ENCODE assay signal across 8 mouse cellular contexts in the genomic region with DNA sequence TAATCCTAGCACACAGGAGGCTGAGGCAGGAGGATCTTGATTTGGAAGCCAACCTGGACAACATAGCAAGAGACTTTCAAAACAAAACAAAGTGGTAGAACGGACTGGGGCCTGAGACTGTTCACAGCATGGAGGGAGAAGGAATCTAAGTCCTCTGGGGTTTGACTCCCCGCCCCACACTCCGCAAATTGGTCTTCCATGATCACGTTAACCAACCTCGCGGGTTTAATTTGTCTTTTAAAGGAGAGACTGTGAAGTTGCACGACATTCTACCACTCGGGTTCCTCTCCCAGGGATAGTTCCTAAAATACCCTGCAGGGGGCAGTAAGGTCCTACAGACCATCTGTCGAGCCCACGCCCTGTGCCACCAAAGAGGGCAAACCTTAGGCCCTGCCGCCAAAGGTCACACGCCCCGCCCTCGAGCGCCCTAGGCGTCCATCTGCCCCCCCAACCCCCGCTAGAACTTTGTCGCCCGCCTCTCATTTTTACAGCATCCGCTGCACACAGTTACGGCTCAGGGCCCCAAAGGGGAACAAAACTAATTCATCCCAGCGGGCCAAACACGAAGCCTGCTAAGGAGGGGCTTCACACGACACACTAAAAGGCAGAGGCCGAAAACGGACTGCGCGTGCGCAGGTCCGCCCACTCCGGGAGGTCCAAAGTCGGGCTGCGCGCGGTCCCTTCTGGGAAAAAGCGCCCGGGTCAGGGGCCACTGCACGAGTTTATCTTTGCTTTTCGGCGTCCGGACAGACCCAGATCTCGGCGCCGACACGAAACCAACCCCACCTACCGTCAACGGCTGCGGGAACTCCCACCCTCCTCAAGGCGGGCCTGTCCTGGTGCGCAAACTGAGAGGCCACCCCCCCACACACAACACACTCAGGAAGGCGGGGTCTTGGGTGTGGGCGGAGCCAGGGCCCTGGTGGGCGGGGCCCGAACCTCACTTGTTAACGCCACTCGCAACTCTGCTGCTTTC. TPM values are rescaled to one million over a fixed set of nuclear protein-coding genes. Genes with fewer than 3 reads are reported as not detected.
DNase-seq lines count a peak whose midpoint lies in the region; ATAC-seq and TF ChIP-seq lines count a peak whose summit lies in the region.

Gene Nhej1 (minus strand): TSS at position 855 of the 976 bp plus-strand sequence.

- peak within 1 kb of the TSS; percentile 39 for H3K4me2 ChIP-seq in lung, postnatal 0 days (replicated peaks; ENCODE audit: low read depth, low read length)

- peak; percentile 93 for TF ChIP-seq RAD21 in MEL (IDR thresholded peaks at IDR 0.05; ENCODE audit: low read depth, low read length)

- no peaks in the 10 kb centered on the region; the same call in 1 of the 2 replicates for H3K79me2 ChIP-seq in MEL (ENCODE audit: control insufficient read depth, insufficient read depth, low read length, poor library complexity)

- H3K9ac ChIP-seq in MEL (ENCODE audit: control insufficient read depth, low read depth, low read length, poor library complexity, severe bottlenecking) = peak within 1 kb of the TSS; percentile 80
- H3K9ac ChIP-seq in lung, postnatal 0 days (replicated peaks; ENCODE audit: low read depth) = peak within 1 kb of the TSS; percentile 48

- H3K36me3 ChIP-seq in MEL (ENCODE audit: control insufficient read depth in 1 of 2, insufficient read depth in 2 of 2, low read length in 2 of 2) = peaks cover 0 to 5% of the 10 kb centered on the region in 2 experiments; a peak in 2 of 4 replicates
- no peaks in the 10 kb centered on the region for H3K36me3 ChIP-seq in hindbrain, embryonic 10.5 days
- no peaks in the 10 kb centered on the region for H3K36me3 ChIP-seq in lung, postnatal 0 days (ENCODE audit: insufficient read depth, low read length)

- peaks cover 3 to 10% of the 10 kb centered on the region in 2 experiments; a peak in 3 of 4 replicates for H3K4me1 ChIP-seq in MEL (ENCODE audit: control insufficient read depth in 1 of 2, insufficient read depth in 2 of 2, low read length in 2 of 2)
- H3K4me1 ChIP-seq in cerebellum, adult 2 months (ENCODE audit: control insufficient read depth, insufficient read depth, low read length) = no peaks in the 10 kb centered on the region
- peaks cover 17% of the 10 kb centered on the region for H3K4me1 ChIP-seq in hindbrain, embryonic 10.5 days (replicated peaks)
- peaks cover 6% of the 10 kb centered on the region; the same call in 1 of the 2 replicates for H3K4me1 ChIP-seq in lung, postnatal 0 days (ENCODE audit: insufficient read depth, low read depth, low read length)

- 0 out of 4 replicates have a peak, but pooled peaks of 1 of the 2 experiments have one; percentile 28 for TF ChIP-seq EP300 in MEL (IDR thresholded peaks at IDR 0.05; ENCODE audit: low read depth in 1 of 2, low read length in 2 of 2)
- TF ChIP-seq EP300 in lung, postnatal 0 days (IDR thresholded peaks at IDR 0.05) = peak; percentile 21; the same call in 1 of the 2 replicates

- WGBS in cerebellum, adult 2 months = under 1% methylated on average over 56 of the region's 56 CpGs
- 1% methylated on average over 56 of the region's 56 CpGs for WGBS in hindbrain, embryonic 10.5 days
- WGBS in lung, postnatal 0 days = 3% methylated on average over 53 of the region's 56 CpGs

- H3K27me3 ChIP-seq in MEL (ENCODE audit: control insufficient read depth in 1 of 2, insufficient read depth in 2 of 2, low read length in 2 of 2) = no peaks in the 10 kb centered on the region
- H3K27me3 ChIP-seq in cerebellum, adult 2 months (ENCODE audit: control insufficient read depth, insufficient read depth, low read length) = no peaks in the 10 kb centered on the region
- H3K27me3 ChIP-seq in hindbrain, embryonic 10.5 days (ENCODE audit: insufficient read depth, poor library complexity, severe bottlenecking) = no peaks in the 10 kb centered on the region
- no peaks in the 10 kb centered on the region for H3K27me3 ChIP-seq in lung, postnatal 0 days (replicated peaks; ENCODE audit: insufficient read depth, low read length)

- no peaks in the 10 kb centered on the region for H3K9me3 ChIP-seq in MEL (replicated peaks; ENCODE audit: insufficient read depth, low read length)
- no peaks in the 10 kb centered on the region for H3K9me3 ChIP-seq in hindbrain, embryonic 10.5 days
- H3K9me3 ChIP-seq in lung, postnatal 0 days (ENCODE audit: low read length) = no peaks in the 10 kb centered on the region

- TF ChIP-seq CTCF in MEL (IDR thresholded peaks at IDR 0.05 in 2 of 3, conservative IDR thresholded peaks at IDR 0.05 in 1 of 3; ENCODE audit: control insufficient read depth in 1 of 3, insufficient read depth in 1 of 3, low read depth in 2 of 3, low read length in 3 of 3, poor library complexity in 1 of 3, severe bottlenecking in 1 of 3) = peak; percentile 69 to 93 (median 84)
- peak; percentile 82 for TF ChIP-seq CTCF in cerebellum, adult 2 months (IDR thresholded peaks at IDR 0.05; ENCODE audit: borderline replicate concordance, insufficient read depth, low read depth, low read length)
- peak; percentile 88 for TF ChIP-seq CTCF in lung, postnatal 0 days (IDR thresholded peaks at IDR 0.05)

- peak; percentile 98 for DNase-seq in MEL (ENCODE audit: low read depth, low spot score)
- peak; percentile 91 to 93 for DNase-seq in cerebellum, adult 2 months
- DNase-seq in forelimb bud, embryonic 11.5 days (ENCODE audit: low read depth, low spot score) = peak; percentile 97
- DNase-seq in hindbrain, embryonic 10.5 days (ENCODE audit: low spot score) = peak; percentile 96
- DNase-seq in layer of hippocampus, adult 9-11 months = peak; percentile 93
- peak; percentile 98 for DNase-seq in lung, postnatal 0 days (ENCODE audit: low spot score)
- DNase-seq in ovary, postnatal 14 days (ENCODE audit: low spot score) = peak; percentile 91
- peak; percentile 97 for DNase-seq in thymus, postnatal 14 days

- H3K4me3 ChIP-seq in MEL (ENCODE audit: control insufficient read depth in 1 of 2, insufficient read depth in 1 of 2, low read depth in 2 of 2, low read length in 2 of 2) = peak within 1 kb of the TSS; percentile 68 to 80
- peak within 1 kb of the TSS; percentile 98 for H3K4me3 ChIP-seq in cerebellum, adult 2 months (replicated peaks; ENCODE audit: insufficient read depth, low read depth, low read length)
- H3K4me3 ChIP-seq in hindbrain, embryonic 10.5 days = peak within 1 kb of the TSS; percentile 66
- H3K4me3 ChIP-seq in lung, postnatal 0 days (ENCODE audit: low read depth, low read length) = peak within 1 kb of the TSS; percentile 49

- TF ChIP-seq POLR2A in MEL (IDR thresholded peaks at IDR 0.05; ENCODE audit: control insufficient read depth in 1 of 2, insufficient read depth in 1 of 2, low read depth in 1 of 2, low read length in 2 of 2, poor library complexity in 1 of 2) = peak; percentile 44 to 82; a peak in 1 of 4 replicates
- TF ChIP-seq POLR2A in cerebellum, adult 2 months (IDR thresholded peaks at IDR 0.05; ENCODE audit: borderline replicate concordance, insufficient read depth, low read length) = peak; percentile 73; the same call in 1 of the 2 replicates

- H3K27ac ChIP-seq in MEL (ENCODE audit: control insufficient read depth, low read depth, low read length) = peak within 1 kb of the TSS; percentile 96
- H3K27ac ChIP-seq in cerebellum, adult 2 months (ENCODE audit: insufficient read depth, low read length) = peak within 1 kb of the TSS; percentile 98
- H3K27ac ChIP-seq in hindbrain, embryonic 10.5 days = peak within 1 kb of the TSS; percentile 95
- H3K27ac ChIP-seq in lung, postnatal 0 days (ENCODE audit: low read length) = peak within 1 kb of the TSS; percentile 94

- peak; percentile 98 for ATAC-seq in lung, postnatal 0 days

TF ChIP-seq in MEL, 35 proteins besides CTCF, POLR2A, EP300 and RAD21 (continues in another document):
- TF ChIP-seq ZC3H11A (IDR thresholded peaks at IDR 0.05; ENCODE audit: low read depth, low read length) (peak; percentile 91), GATA1 (IDR thresholded peaks at IDR 0.05; ENCODE audit: low read depth, low read length) (no peak), HCFC1 (IDR thresholded peaks at IDR 0.05; ENCODE audit: low read depth, low read length) (peak; percentile 86), CHD2 (IDR thresholded peaks at IDR 0.05; ENCODE audit: low read length) (no peak), USF2 (IDR thresholded peaks at IDR 0.05; ENCODE audit: borderline replicate concordance in 1 of 2, insufficient read depth in 1 of 2, low read depth in 1 of 2, low read length in 2 of 2) (no peak), SIN3A (IDR thresholded peaks at IDR 0.05; ENCODE audit: low read length) (peak; percentile 77), MXI1 (IDR thresholded peaks at IDR 0.05; ENCODE audit: low read depth, low read length) (peak; percentile 89), ZMIZ1 (IDR thresholded peaks at IDR 0.05; ENCODE audit: low read depth, low read length) (peak; percentile 42; the same call in 1 of the 2 replicates), TCF12 (IDR thresholded peaks at IDR 0.05; ENCODE audit: low read depth, low read length) (peak; percentile 51; the same call in 1 of the 2 replicates), POLR2AphosphoS2 (IDR thresholded peaks at IDR 0.05; ENCODE audit: low read length) (peak; percentile 53; the same call in 1 of the 2 replicates), ELF1 (IDR thresholded peaks at IDR 0.05; ENCODE audit: low read depth, low read length) (no peak; the same call in none of the 2 replicates), ZKSCAN1 (IDR thresholded peaks at IDR 0.05; ENCODE audit: low read depth, low read length) (no peak), ZNF384 (IDR thresholded peaks at IDR 0.05; ENCODE audit: low read depth, low read length) (no peak; the same call in 1 of the 2 replicates), UBTF (IDR thresholded peaks at IDR 0.05; ENCODE audit: borderline replicate concordance, insufficient read depth, low read depth, low read length) (no peak), BHLHE40 (IDR thresholded peaks at IDR 0.05; ENCODE audit: borderline replicate concordance, low read depth, low read length) (0 out of 2 replicates have a peak, but pooled peaks have one; percentile 26), GABPA (IDR thresholded peaks at IDR 0.05; ENCODE audit: low read depth, low read length) (no peak), MAFK (IDR thresholded peaks at IDR 0.05; ENCODE audit: borderline replicate concordance, low read depth, low read length) (no peak), JUND (IDR thresholded peaks at IDR 0.05; ENCODE audit: low read depth, low read length) (no peak), TAL1 (IDR thresholded peaks at IDR 0.05; ENCODE audit: low read length) (no peak), CHD1 (IDR thresholded peaks at IDR 0.05; ENCODE audit: low read depth, low read length) (no peak)

RNA-seq across cellular contexts. Expression of gene Nhej1, which starts in this region (rescaled TPM):
- 1.7 and 2.1 TPM in 2 replicates for total RNA-seq in MEL (2012; rRNA removed)
- polyA plus RNA-seq in MEL (2012; ENCODE audit: insufficient read depth in 1 of 2, insufficient read length in 2 of 2, low read depth in 1 of 2, low replicate concordance in 2 of 2, missing spikeins in 1 of 2) = 1 to 10 TPM in 1 of 2 experiments, not detected in 1; 5.2 TPM
- polyA plus RNA-seq in cerebellum, adult 2 months (2012; rRNA removed) = 1.8 and 2.8 TPM in 2 replicates
- 14.1 and 14.7 TPM in 2 replicates for polyA plus RNA-seq in hindbrain, embryonic 10.5 days (2016; fragmentation: Nextera tagmentation; extraction: Ambion mirVana)
- polyA plus RNA-seq in lung, postnatal 0 days (2015; fragmentation: Nextera tagmentation; extraction: Ambion mirVana) = 5.8 and 6.6 TPM in 2 replicates

Comparison
In these comparisons a context has a peak if more than half of its experiments do, and no peak if none do; other contexts are left out.
1. Peak in every context shown above with its lines: DNase-seq, ATAC-seq, H3K4me3 ChIP-seq and H3K27ac ChIP-seq.